Mouse (Mus musculus) retina, embryonic 14.5 days (tissue): ENCODE data around the gene Rnf123.
A peak's percentile ranks its signal among the peaks of the same experiment; 100 is the strongest.

Experiments used
- DNase-seq: peaks from one replicate; pipeline ENCODE4 v3.0.0-alpha.2; 2015; ENCODE audit warnings: low spot score

Rnf123 gene

GRCm38 (mm10) chr9:108082988-108083431 lies at the start of gene Rnf123:
Gene Rnf123, minus strand, starts transcription at chr9:108083346.
- DNase-seq: no peak

DNA sequence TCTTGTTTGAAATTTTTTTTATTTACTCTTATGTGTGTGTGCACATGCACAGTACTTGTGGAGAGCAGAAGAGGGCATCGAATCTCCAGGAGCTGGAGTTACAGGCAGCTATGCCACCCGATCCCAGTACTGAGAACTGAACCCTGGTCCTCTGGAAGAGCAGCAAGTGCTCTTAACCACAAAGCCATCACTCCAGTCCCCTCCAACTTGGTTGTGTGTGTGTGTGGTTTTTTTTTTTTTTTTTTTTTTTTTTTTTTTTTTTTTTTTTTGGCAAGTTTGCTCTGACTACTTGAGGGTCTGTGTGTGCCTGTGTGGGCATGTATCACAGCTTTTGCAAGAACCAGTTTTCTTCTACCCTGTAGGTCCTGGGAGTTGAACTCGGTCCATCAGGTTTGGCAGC lies 49.2 kb upstream of the Rnf123 start:
- no peak for DNase-seq

DNA sequence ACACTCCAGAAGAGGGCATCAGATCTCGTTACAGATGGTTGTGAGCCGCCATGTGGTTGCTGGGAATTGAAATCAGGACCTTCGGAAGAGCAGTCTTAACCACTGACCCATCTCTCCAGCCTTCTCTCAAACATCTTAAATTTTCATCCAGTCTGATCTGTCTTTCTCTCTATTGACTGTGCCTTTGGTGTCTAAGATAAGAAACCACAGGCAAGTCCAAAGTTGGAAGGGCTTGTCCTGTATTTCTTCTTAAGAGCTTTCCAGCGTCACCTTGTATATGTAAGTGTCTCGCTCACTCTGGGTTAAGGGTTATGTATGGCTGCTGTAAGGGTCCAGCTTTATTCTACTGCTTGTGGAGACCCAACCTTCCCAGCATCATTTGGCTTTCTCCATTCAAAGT lies 48.4 kb upstream of the Rnf123 start:
- DNase-seq: no peak

DNA sequence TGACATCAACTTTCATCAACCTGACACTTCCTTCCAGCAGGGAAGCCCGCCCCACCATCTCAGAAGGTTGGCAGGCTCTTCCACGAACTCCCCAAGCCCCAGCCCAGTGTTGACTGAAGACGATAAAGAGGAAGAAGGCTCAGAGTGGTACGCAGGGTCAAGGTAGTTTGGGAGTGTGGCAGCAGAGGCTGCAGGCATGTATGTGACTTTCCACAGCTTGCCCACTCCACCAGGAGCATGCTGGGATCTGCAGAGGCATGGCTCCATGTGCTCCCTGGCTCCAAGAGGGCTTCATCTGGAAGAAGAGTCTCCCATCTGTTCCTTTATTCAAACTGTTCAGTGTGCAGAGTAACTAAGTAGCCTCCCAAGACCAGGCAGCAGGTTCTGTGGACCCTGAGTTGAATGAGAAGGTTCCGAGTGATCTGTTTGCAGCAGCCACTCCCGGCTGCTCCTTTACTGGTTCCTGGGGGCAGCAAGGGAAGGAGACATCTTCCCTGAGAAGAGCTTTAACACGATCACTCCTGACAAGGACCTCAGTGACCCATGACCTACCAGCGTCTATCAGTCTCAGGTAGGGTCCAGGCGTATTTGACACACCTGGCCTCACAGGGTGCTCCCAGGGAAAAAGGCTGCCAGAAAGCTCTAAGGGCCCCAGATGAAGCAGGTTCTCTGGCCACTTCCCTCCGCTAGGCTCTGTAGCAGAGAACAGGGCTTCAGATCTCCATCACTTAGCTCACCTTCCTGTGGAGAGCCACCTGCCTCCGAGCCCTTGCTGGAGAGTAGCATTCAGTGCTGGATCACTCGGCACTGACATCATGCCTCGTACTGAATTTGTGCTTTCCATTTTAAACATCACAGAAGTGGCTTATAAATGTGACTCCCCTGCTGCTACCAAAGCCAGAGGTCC lies 46.1 kb upstream of the Rnf123 start:
- no peak for DNase-seq

DNA sequence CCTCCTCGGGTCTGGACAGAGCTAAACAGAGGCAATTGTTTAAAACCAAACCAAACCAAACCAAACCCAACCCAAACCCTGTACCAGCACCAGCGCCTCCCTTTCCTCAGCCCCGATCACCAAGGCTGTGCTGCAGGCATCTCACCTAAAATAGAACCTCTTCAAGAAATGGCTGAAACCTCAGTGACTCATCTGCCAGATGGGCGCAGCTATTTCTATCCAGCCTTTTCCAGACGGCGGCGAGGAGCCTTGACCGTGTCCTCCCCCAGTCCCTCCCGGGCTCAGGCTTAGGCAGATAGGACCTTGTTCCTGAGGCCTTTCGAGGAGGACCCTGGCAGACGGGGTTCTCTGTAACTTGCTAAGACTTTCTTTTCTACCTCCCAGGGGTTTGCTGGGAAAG lies 45.1 kb upstream of the Rnf123 start:
- no peak for DNase-seq

DNA sequence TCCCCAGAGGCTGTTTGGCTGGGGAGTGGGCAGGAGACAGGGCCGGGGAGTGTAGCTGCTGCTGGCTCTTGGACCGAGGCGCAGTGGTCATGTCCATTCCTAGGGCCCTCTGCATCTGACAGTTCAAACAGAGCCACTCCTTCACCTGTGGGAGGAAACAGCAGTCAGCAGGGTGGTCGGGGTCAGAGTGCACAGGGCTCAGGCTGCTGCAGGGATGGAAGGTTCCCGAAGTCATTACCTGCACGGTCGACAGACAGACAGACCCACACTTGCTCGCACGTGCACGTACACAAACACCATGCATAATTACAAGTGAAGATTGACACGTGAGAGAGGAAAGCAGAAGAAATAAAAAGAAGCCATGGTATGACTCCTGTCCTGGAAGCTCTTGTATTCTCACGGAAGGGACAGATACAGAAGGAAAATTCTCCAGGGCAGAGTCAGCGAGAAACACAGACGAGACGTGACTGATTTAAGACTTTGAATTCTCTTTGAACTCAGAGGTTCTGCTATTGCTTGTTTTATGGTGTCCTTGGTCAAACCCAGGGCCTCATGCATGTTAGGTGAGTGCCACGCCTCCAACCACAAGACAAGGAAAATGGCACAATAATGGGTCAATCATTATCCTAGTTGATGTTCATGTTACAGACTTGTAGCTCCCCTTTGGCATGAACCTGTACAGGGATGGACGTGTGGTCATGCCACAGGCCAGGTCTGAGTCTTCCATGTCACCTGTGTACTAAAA lies 43.5 kb upstream of the Rnf123 start:
- no peak for DNase-seq

DNA sequence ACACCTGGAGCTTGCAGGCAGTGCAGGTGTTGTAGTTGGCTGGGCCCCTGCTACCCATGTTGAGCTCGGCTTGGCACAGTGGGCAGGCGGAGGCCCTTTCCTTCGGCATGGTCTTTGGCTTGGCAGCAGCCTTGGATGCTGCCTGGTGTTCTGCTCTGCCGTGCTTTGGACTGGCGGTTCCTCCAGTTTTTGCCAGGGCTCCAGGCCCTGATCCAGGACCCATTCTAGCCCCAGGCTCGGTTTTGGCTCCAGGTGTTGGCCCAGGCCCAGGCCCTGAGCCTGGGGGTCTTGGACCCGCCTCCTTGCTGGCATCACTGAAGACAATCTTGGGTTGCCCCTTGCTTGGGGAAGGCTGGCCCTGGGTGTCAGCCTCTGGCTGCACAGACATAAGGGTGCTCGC lies 42.6 kb upstream of the Rnf123 start:
- no peak for DNase-seq

GRCm38 (mm10) chr9:108123916-108124315 lies 40.8 kb upstream of the Rnf123 start:
- no peak for DNase-seq

GRCm38 (mm10) chr9:108121170-108121969 lies 38.2 kb upstream of the Rnf123 start:
- DNase-seq: no peak

GRCm38 (mm10) chr9:108120671-108121070 lies 37.5 kb upstream of the Rnf123 start:
- DNase-seq: no peak

GRCm38 (mm10) chr9:108119891-108120411 lies 36.8 kb upstream of the Rnf123 start:
- DNase-seq: no peak

- no peak for DNase-seq
Observed at GRCm38 (mm10) chr9:108117143-108117542, 34.0 kb upstream of the Rnf123 start.

DNA sequence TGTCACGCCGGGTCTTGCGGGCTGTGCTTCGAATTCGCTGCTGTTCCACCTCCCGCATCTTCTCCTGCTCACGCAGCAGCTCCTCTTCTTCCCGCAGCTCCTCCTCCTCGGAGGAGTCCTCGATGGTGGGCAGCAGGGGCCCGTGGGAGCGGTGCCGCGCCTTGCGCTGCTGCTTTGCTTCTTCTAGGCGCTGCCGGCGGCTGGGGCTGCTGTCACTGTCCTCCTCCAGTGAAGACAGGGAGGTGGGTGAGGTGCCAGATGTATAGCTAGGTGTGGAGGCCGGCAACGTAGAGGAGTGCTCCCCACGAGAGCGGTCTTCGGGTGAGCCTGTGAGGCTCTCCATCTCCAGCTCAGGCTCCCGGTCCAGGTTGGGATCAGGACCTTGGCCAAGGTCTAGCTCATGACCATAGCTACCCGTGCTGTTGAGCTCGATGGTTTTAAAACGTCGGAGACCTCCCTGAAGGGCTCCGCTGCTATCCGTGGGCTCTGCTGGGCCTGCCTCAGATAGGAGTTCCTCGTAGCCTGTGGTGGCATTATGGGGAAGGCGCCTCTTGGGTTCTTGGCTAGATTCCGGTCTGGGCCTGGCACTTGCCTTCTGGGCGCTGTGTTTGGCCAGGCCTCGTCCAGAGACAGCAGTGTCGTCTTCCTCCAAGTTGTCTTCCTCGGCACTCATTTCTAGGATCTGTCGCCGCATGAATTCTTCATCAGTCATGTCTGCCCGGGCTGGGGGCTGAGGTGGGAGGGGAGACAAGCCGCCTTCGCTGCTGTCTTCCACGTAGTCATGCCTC lies 32.3 kb upstream of the Rnf123 start:
- DNase-seq: no peak

DNA sequence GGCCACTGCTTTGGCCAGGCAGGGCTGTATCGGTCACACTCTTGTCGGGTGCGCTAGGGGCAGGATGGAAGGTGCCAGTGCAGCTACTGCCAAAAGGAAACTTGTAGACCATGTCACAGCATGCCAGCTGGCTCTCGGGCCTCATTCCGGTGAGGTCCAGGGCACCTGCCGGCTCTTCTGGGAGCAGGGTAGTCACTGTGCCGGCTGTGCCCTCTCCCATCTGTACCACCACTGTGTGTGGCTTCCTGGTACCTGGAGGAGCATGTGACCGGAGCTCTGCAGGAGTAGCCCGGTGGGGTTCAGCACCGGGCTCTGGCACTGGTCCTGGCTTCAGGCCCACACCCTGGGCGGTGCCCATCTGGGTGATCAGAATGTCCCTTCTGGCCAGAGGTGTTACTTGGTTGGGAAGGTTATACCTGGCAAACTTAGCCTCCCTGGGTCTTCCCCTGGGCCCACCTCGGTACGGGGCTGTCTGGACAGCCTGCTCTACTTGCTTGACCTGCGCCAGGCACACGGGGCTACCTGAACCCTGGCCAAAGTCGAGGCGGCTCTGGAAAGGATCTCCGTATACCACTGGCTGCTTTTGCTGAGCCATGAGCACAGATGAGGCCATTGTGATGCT lies 29.7 kb upstream of the Rnf123 start:
- no peak for DNase-seq

- DNase-seq: no peak
Observed at GRCm38 (mm10) chr9:108111593-108112121, 28.5 kb upstream of the Rnf123 start.

GRCm38 (mm10) chr9:108111101-108111592 lies 28.0 kb upstream of the Rnf123 start:
- DNase-seq: peak; percentile 29

- no peak for DNase-seq
Observed at GRCm38 (mm10) chr9:108110160-108110559, 27.0 kb upstream of the Rnf123 start.

DNA sequence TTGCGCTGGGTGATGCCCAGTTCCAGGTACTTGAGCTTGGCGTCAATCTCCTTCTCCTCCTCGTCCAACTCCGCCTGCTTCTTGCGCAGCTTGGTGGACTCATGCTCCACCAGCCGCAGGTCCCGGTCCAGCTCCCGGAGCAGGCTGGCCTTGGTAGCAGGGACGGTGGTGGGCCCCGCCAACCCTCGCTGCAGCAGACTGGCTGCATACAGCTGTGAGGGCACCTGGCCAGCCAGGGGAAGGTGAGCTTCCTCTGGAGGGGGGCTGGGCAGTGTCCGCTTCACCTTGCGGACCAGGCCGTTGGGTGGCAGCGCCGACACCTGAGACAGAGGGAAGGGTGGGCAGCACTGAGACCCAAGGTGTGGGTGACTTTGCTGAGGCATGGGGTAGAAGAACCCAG lies 24.7 kb upstream of the Rnf123 start:
- DNase-seq: no peak

GRCm38 (mm10) chr9:108106090-108106489 lies 22.9 kb upstream of the Rnf123 start:
- DNase-seq: no peak

DNA sequence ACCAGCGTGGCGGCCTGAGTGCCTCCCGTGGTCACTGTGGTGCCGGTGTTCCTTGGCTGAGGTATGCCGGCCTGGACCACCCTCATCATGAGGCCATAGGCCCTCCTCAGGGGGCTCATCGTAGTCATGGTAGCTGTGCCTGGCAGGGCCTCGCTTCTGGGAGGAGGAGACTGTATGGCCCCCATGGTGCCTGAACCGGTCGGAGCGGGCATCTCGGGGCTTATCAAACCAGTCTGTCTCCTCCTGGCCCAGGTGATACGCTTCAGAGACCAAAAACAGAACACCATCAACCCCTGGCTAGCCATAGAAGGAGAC lies 22.4 kb upstream of the Rnf123 start:
- DNase-seq: no peak
